Mouse (Mus musculus) embryonic facial prominence, embryonic 15.5 days (tissue): ENCODE data around the gene Lmo7. TPM values are rescaled to one million over a fixed set of nuclear protein-coding genes. Genes with fewer than 3 reads are reported as not detected.
A peak's percentile ranks its signal among the peaks of the same experiment; 100 is the strongest.

Experiments
- ATAC-seq: fragments of 200-750 bp; cut with Nextera tagmentation; 2 replicates; pipeline ENCODE4 v1.8.0; 2017; ENCODE audit warnings: low read depth, moderate TSS enrichment; ENCODE audit not compliant: insufficient number of reproducible peaks, low FRiP score, low TSS enrichment
- H3K27ac ChIP-seq: fragments of 300-500 bp; sonication (generic); replicated peaks from 2 replicates; pipeline ENCODE4 v1.5.1; 2015; ENCODE audit warnings: mild to moderate bottlenecking, inconsistent platforms
- H3K27me3 ChIP-seq: fragments of 300-500 bp; sonication (generic); 2 replicates; pipeline ENCODE4 v1.6.1; 2015; ENCODE audit warnings: inconsistent platforms
- H3K36me3 ChIP-seq: fragments of 300-500 bp; sonication (generic); 2 replicates; pipeline ENCODE4 v1.6.1; 2015; ENCODE audit warnings: mild to moderate bottlenecking, inconsistent platforms
- H3K4me1 ChIP-seq: fragments of 300-500 bp; sonication (generic); 2 replicates; pipeline ENCODE4 v1.6.1; 2015; ENCODE audit warnings: inconsistent platforms
- H3K4me2 ChIP-seq: fragments of 300-500 bp; sonication (generic); replicated peaks from 2 replicates; pipeline ENCODE4 v1.6.1; 2015; ENCODE audit warnings: mild to moderate bottlenecking, inconsistent platforms
- H3K4me3 ChIP-seq: fragments of 300-500 bp; sonication (generic); replicated peaks from 2 replicates; pipeline ENCODE4 v1.5.1; 2015; ENCODE audit warnings: mild to moderate bottlenecking, inconsistent platforms
- H3K9ac ChIP-seq: fragments of 300-500 bp; sonication (generic); 2 replicates; pipeline ENCODE4 v1.6.1; 2015; ENCODE audit warnings: inconsistent platforms
- H3K9me3 ChIP-seq: fragments of 300-500 bp; sonication (generic); replicated peaks from 2 replicates; pipeline ENCODE4 v1.6.1; 2016; ENCODE audit warnings: inconsistent platforms
- WGBS: fragments of 180-500 bp; shearing (Covaris S2); methylation state at CpG from one replicate; pipeline ENCODE4 v1.1.7; 2015; 5-methylcytosine and 5-hydroxymethylcytosine counted together
- polyA plus RNA-seq: library from polyadenylated mRNA; unstranded; fragments of >200 nt; fragmentation: Nextera tagmentation; extraction: Ambion mirVana; gene quantifications from 2 replicates; pipeline ENCODE4 v1.2.1, GENCODE M21; 2015

Lmo7 gene
- polyA plus RNA-seq, 1 experiment from 2014 or later: 39.3 TPM

- H3K4me2 ChIP-seq: no peak overlapping the region
- H3K36me3 ChIP-seq: peaks cover 9% of the 10 kb centered on the region; the same call in 1 of the 2 replicates
- 75% methylated on average over 8 of the region's 8 CpGs for WGBS
- H3K4me3 ChIP-seq: no peak overlapping the region
- H3K9ac ChIP-seq: no peak overlapping the region
- H3K4me1 ChIP-seq: no peaks in the 10 kb centered on the region
- H3K9me3 ChIP-seq: no peaks in the 10 kb centered on the region
- H3K27ac ChIP-seq: no peak overlapping the region
- no peaks in the 10 kb centered on the region for H3K27me3 ChIP-seq
- no peak for ATAC-seq
Observed at GRCm38 (mm10) chr14:101915867-101916266, 186.1 kb downstream of the Lmo7 start.

GRCm38 (mm10) chr14:101918471-101918870 is 188.7 kb downstream of the Lmo7 start:
- no peak overlapping the region for H3K4me3 ChIP-seq

GRCm38 (mm10) chr14:101927646-101928244 is 198.0 kb downstream of the Lmo7 start:
- Histone ChIP-seq H3K9ac (no peak overlapping the region), H3K9me3 (no peaks in the 10 kb centered on the region), H3K27ac (no peak overlapping the region), H3K27me3 (no peaks in the 10 kb centered on the region), H3K4me2 (no peak overlapping the region), H3K4me1 (0 out of 2 replicates have a peak, but pooled peaks cover 4% of the 10 kb centered on the region), H3K36me3 (peaks cover 11% of the 10 kb centered on the region), H3K4me3 (no peak overlapping the region)
- ATAC-seq: no peak
- 70% methylated on average over 12 of the region's 12 CpGs for WGBS

More at GRCm38 (mm10) chr14:101918471-101918870, 188.7 kb downstream of the Lmo7 start:
- Histone ChIP-seq H3K9me3 (no peaks in the 10 kb centered on the region), H3K27ac (no peak overlapping the region), H3K27me3 (no peaks in the 10 kb centered on the region), H3K9ac (no peak overlapping the region), H3K36me3 (peaks cover 12% of the 10 kb centered on the region; the same call in 1 of the 2 replicates), H3K4me1 (no peaks in the 10 kb centered on the region), H3K4me2 (no peak overlapping the region)
- no peak for ATAC-seq
- 84% methylated on average over 5 of the region's 5 CpGs for WGBS

- no peak overlapping the region for H3K27ac ChIP-seq
- ATAC-seq: no peak
- 0 out of 2 replicates have a peak, but pooled peaks cover 4% of the 10 kb centered on the region for H3K4me1 ChIP-seq
- WGBS: 91% methylated on average over 25 of the region's 25 CpGs
- H3K9me3 ChIP-seq: no peaks in the 10 kb centered on the region
- H3K4me2 ChIP-seq: no peak overlapping the region
- no peak overlapping the region for H3K4me3 ChIP-seq
- no peak overlapping the region for H3K9ac ChIP-seq
- peaks cover 11% of the 10 kb centered on the region for H3K36me3 ChIP-seq
- H3K27me3 ChIP-seq: no peaks in the 10 kb centered on the region
Observed at GRCm38 (mm10) chr14:101930576-101931447, 201.1 kb downstream of the Lmo7 start.

GRCm38 (mm10) chr14:101931448-101931750 is 201.6 kb downstream of the Lmo7 start:
- Histone ChIP-seq H3K4me3 (no peak overlapping the region), H3K9me3 (no peaks in the 10 kb centered on the region), H3K27me3 (no peaks in the 10 kb centered on the region), H3K4me2 (no peak overlapping the region), H3K36me3 (peaks cover 11% of the 10 kb centered on the region), H3K4me1 (0 out of 2 replicates have a peak, but pooled peaks cover 4% of the 10 kb centered on the region), H3K9ac (no peak overlapping the region), H3K27ac (no peak overlapping the region)
- 83% methylated on average over 4 of the region's 4 CpGs for WGBS
- no peak for ATAC-seq

DNA sequence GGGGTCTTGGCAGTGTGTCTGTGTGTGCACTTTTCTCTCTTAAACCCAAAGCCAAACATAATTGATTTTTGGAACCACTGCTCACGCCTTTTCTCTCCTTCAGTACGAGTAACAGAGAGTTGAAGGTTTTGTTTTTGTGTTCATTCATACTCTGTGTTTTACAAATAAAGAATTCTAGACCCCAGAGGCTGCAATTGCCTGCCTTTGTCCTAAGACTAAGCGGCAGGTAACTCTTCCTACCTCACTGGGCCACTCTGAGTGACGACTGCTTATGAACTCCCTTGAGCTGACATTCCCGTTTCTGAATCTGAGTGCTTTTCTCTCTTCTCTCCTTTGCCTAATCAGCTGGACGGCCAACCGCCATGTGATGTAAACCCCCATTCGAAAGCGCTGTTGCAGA is 203.8 kb downstream of the Lmo7 start:
- no peak overlapping the region for H3K4me2 ChIP-seq
- no peak overlapping the region for H3K9ac ChIP-seq
- H3K27me3 ChIP-seq: no peaks in the 10 kb centered on the region
- H3K27ac ChIP-seq: no peak overlapping the region
- no peaks in the 10 kb centered on the region for H3K4me1 ChIP-seq
- WGBS: 87% methylated on average over 9 of the region's 9 CpGs
- H3K36me3 ChIP-seq: peaks cover 6% of the 10 kb centered on the region; the same call in 1 of the 2 replicates
- ATAC-seq: no peak
- no peak overlapping the region for H3K4me3 ChIP-seq
- no peaks in the 10 kb centered on the region for H3K9me3 ChIP-seq

DNA sequence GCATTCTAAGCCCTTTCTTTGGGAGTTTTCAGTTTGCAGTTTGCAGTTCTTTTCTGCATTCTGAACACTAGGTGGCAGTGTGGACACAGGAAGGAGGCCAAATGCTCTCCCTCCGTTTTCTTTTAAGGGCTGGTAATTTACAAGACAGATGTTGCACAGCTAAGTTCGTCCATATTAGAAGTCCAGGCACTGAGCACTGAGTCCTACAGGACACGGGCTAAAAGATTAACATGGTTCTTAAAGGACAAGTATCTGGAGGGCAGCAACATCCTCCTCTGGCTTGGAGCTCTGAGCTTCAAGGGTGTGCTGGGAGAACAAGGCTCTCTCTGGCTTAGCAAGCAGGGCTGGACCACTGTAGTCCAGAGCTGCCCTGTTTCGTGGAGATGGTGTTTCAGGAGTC is 213.2 kb downstream of the Lmo7 start:
- Histone ChIP-seq H3K4me2 (peak overlapping the region; percentile 31), H3K9ac (no peak overlapping the region), H3K27me3 (no peaks in the 10 kb centered on the region; the same call in 1 of the 2 replicates), H3K36me3 (no peaks in the 10 kb centered on the region), H3K27ac (peak overlapping the region; percentile 30; the same call in 1 of the 2 replicates), H3K4me1 (peaks cover 4% of the 10 kb centered on the region; the same call in 1 of the 2 replicates), H3K4me3 (no peak overlapping the region), H3K9me3 (no peaks in the 10 kb centered on the region)
- ATAC-seq: no peak
- WGBS: 4% methylated on average over 4 of the region's 4 CpGs

- 45% methylated on average over 21 of the region's 21 CpGs for WGBS
- Histone ChIP-seq H3K27ac (no peak overlapping the region), H3K9me3 (no peaks in the 10 kb centered on the region), H3K9ac (no peak overlapping the region), H3K4me1 (peaks cover 4% of the 10 kb centered on the region; the same call in 1 of the 2 replicates), H3K4me3 (no peak overlapping the region), H3K4me2 (peak overlapping the region; percentile 30), H3K27me3 (no peaks in the 10 kb centered on the region; the same call in 1 of the 2 replicates), H3K36me3 (no peaks in the 10 kb centered on the region)
- ATAC-seq: no peak
Observed at GRCm38 (mm10) chr14:101946711-101947516, 217.2 kb downstream of the Lmo7 start.

GRCm38 (mm10) chr14:101949114-101949513 is 219.4 kb downstream of the Lmo7 start:
- H3K9me3 ChIP-seq: no peaks in the 10 kb centered on the region
- ATAC-seq: no peak
- no peaks in the 10 kb centered on the region for H3K27me3 ChIP-seq
- WGBS: 50% methylated on average over 2 of the region's 2 CpGs
- no peaks in the 10 kb centered on the region for H3K36me3 ChIP-seq
- H3K4me3 ChIP-seq: no peak overlapping the region
- H3K9ac ChIP-seq: no peak overlapping the region
- no peak overlapping the region for H3K27ac ChIP-seq
- H3K4me2 ChIP-seq: no peak overlapping the region
- no peaks in the 10 kb centered on the region for H3K4me1 ChIP-seq

DNA sequence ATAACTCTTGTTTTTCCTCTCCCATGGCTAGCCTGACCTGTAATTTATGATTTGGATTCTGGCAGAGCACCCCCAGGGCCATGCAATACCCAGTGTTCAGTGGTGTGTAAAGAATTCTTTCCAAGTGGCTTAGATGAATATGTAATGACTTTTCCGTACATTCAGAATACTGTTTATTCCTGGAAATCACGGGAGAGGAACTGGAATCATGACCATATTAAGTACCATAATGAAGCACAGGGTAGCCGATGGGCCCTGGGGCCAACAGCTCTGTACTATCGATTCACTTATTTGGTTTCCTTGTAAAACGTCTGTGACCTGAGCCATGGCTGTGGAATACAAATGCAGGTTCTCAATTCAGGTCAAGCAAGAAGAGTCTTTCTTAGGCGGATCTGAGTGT is 221.3 kb downstream of the Lmo7 start:
- Histone ChIP-seq H3K4me2 (no peak overlapping the region), H3K27ac (no peak overlapping the region), H3K9ac (no peak overlapping the region), H3K36me3 (no peaks in the 10 kb centered on the region), H3K4me3 (no peak overlapping the region), H3K27me3 (no peaks in the 10 kb centered on the region), H3K9me3 (no peaks in the 10 kb centered on the region), H3K4me1 (no peaks in the 10 kb centered on the region)
- 70% methylated on average over 6 of the region's 6 CpGs for WGBS
- ATAC-seq: no peak
